Mouse (Mus musculus) Muller cell, postnatal 12 days (primary cell): ENCODE measurements around the gene Thumpd2.

Experiments used
- DNase-seq: peaks from one replicate; pipeline ENCODE4 v3.0.0-alpha.2; 2015; ENCODE audit errors: inconsistent ontology term

The Thumpd2 gene

DNA sequence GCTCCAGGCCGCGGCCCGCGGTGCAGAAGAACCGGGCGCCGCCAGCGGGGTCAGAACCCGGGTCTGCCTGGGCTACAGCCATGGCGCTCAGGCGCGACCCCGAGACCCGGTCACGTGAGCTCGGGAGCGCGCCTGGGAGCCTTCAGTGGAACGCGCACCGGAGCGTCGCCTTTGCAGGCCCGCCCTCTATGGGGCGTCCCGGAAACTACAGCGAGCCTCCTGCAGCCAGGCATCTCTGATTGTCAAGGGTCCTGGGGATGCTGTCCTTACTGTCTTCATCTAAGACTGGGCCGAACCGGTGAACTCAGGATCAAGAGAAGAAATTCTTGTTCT is at the start of gene Thumpd2:
Thumpd2 (minus strand) TSS at position 104 of the 333 bp plus-strand sequence.
- DNase-seq = peak; percentile 90

- DNase-seq = no peak
Observed at GRCm38 (mm10) chr17:81104237-81104636, 39.4 kb upstream of the Thumpd2 start.

DNA sequence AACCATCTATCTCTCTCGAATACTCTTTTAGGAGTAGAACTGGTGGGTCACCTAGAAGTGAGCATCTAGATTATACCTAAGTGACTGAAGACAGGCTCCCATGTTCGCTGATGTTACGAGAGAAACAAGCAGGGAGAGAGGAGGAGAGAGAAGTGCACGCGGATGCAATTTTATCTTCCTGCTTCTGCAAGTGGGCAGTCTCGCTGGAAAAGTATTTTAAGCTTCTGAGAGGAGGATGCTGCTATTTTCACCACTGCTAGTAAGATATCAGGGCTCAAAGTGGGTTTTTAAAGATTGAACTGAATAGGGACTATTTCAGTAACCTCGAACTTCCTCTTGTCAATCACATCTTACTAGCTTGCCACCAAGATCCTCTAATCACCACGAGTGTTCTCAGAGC is 38.0 kb upstream of the Thumpd2 start:
- no peak for DNase-seq

DNA sequence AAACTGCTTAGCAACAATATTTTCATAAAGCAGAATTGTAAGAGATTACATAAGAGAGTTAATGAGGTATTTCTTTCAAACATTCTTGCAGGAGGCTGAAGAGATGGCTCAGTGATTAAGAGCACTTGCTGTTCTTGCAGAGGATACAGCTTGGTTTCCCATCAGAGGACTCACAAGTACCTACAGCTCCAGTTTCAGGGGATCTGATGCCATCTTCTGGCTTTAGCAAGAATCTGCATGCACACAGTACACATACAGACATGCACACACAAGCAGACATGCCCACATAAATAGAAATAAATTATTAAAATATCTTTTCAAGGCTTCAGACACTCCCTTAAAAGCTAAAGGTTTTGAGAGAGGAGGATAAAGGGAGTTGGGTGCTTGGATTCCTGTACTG is 33.6 kb upstream of the Thumpd2 start:
- no peak for DNase-seq

DNA sequence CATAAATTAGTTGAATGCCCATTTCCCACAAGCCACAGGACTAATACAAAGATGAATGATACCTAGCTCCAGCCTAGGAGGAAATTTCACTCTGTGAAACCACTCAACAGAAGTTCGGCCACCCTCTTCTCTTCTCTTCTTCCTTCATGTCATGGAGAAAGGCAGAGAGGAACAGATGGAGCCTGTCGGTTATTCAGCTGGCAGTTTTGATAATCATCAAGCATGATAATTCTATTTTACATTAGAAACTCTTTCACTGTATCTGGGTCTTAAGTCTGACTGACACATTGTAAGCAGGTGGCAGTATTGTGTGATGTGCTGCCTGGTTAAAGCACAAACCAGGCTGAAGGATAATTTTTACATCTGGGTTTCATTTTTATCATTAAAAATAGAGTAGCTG is 31.6 kb upstream of the Thumpd2 start:
- DNase-seq = no peak

DNA sequence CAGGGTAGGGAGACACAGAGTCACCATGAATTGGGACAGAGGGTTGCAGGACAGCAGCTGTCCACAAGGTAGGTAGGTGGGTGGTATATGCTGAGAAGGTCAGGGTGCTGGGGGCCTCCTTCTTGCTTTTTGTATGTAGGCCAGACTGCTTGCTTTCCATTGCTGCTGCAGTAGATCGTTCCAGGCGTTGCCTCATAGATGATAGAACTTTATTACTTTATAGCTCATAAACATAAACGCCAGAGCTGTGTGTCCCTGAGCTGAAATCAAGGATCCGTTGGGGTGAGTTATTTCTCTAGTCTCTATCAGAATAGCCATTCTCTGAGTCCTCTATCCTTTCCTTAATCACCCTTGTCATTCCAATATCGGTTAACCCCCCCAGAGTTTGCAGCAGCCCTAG is 27.9 kb upstream of the Thumpd2 start:
- DNase-seq = no peak

- peak; percentile 61 for DNase-seq
Observed at GRCm38 (mm10) chr17:81088866-81089265, 24.0 kb upstream of the Thumpd2 start.

- no peak for DNase-seq
Observed at GRCm38 (mm10) chr17:81087735-81088134, 22.9 kb upstream of the Thumpd2 start.

- DNase-seq = peak; percentile 72
Observed at GRCm38 (mm10) chr17:81064279-81064978, 453 bp downstream of the Thumpd2 start.

DNA sequence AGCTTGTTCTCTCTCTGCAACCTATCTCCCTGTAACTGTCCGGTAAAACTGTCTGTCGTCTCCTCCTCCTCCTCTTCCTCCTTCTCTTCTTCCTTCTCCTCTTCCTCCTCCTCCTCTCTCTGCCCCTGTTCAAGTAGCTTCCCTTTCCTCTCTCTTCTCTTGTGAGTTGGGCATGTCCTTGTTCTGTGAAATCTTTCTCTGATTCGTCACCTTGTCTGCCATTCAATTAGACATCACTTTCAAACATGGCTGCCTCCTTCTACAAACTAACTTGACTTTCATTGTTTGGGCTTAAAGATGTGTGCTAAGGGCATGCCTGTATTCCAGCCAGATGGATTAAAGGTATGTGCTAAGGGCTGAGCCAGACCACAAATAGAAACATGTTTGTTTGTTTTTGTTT is 1.5 kb downstream of the Thumpd2 start:
- no peak for DNase-seq

DNA sequence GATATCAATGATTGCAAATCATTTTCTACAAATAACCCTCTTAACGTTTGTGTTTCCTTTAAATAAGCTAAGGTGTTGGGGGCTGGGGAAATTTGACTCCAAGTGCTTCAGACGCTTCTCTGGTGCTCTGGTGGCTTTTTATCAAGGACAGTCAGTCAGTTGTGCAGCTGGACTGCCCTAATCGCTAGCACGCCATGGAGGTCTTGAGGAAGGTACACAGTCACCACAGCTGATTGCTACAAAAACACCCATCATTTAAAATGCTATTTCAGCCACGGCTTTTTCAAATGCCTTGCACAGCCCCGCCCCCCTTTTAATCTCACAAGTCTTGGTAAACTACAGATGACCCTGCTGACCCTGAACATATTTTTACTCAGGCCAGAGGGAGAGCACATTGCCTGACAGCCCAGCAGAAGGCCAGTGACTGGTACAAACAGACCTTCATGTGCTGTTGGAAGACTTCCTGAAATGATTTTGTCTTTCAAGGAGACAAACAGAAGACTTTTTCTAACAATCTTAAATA is 2.5 kb downstream of the Thumpd2 start:
- DNase-seq = no peak

DNA sequence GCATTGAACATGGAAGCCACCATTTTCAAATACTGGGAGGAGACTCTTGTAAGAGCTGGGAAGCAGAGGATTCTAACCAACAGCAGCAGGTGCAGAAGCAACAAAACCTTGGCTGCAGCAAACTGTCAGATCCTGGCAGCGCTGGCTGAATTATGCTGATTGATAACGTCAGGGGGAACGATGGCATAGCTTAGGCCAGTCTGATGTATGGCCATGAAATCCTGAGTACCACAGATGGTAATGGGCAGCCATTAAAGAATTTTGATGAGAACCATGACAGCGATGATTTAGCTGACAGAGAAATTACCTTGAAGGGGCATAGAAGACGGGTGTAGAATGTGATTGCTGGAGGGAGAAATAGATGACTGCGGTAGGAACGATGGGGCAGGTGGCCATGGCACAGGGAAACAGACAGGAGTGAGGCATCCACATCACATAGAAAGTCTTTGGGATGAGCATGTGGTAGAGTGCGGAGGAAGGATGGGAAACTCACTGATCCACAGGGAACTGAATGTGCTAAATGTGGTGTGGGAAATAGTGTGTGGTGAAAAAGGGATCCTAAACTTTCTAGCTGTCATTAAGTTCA is 8.0 kb downstream of the Thumpd2 start:
- DNase-seq = no peak

DNA sequence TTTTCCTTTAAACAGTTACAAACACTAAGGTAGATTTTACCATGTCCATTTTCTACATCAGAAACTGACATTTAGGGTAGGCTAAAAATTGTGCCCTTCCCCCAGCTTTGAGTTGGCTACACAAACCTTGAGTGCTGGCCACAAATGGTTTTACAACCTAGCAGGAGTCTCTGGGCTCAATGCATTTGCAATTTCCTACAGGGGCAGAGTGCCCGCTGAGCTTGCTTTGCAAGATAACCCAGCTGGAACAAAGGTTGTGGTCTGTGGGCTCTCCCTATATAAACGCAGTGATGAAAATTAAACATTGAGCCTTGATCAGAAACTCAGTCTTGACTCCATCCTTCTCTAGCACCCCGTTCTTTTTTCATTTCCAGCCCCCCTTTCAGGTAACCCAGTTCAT is 8.8 kb downstream of the Thumpd2 start:
- DNase-seq = no peak

GRCm38 (mm10) chr17:81055522-81055921 is 9.4 kb downstream of the Thumpd2 start:
- DNase-seq = no peak

DNA sequence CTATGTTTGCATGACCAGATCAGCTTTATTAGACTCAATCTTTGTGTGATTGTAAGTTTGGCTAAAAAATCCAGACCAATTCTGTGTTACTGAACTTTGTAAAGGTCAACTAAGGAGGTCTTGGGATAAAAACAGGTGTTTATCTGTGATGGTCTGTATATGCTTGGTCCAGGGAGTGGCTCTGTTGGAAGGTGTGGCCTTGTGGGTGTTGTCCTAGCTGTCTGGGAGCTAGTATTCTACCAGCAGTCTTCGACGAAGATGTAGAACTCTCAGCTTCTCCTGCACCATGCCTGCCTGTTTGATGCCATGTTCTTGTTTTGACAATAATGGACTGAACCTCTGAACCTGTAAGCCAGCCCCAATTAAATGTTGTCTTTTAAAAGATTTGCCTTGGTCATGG is 11.6 kb downstream of the Thumpd2 start:
- no peak for DNase-seq

DNA sequence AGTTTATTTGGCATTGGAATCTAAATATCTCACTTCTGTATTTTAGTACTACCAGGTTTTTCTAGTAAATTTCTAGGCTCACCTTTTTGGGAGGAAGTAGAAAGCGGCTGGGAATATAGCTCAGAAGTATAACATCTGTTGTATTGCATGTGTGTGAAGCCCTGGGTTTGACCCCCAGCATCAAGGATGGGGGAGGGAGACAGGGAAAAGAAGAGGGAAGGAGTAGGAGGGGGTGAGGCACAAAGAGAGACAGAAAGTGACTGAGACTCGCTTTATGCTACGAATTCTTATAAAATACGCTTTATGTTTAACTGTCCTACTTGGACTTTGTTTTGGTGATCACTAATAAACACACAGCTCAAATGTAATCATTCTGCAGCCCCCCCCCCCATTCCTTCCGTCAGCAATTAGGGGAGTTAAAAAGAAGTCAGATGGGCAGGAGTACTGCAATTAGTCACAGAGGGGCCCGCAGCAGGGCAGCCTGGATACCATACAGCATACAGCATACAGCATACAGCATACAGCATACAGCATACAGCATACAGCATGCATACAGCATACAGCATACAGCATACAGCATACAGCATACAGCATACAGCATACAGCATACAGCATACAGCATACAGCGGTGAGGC is 16.8 kb downstream of the Thumpd2 start:
- no peak for DNase-seq

GRCm38 (mm10) chr17:81045525-81046150 is 19.2 kb downstream of the Thumpd2 start:
- no peak for DNase-seq

DNA sequence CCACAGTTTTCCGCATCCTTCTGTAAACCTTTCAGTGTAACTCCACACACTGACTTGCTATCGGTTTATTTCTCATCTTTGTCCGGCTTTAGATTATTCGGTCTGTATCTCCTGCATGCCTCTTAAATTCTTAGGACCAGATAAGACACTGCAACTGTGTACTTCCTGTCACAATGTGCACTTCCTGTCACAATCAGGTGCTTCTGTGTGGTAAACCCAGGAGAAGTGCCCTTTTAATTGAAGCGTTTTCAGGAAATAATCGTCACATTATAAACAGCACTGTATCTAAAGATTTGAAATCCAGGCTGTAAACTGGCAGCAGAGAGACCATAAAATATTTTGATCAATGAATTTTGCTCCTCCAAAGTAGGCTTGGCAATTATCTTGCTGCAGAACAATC is 19.8 kb downstream of the Thumpd2 start:
- DNase-seq = no peak

- DNase-seq = no peak
Observed at GRCm38 (mm10) chr17:81044356-81044755, 20.5 kb downstream of the Thumpd2 start.

DNA sequence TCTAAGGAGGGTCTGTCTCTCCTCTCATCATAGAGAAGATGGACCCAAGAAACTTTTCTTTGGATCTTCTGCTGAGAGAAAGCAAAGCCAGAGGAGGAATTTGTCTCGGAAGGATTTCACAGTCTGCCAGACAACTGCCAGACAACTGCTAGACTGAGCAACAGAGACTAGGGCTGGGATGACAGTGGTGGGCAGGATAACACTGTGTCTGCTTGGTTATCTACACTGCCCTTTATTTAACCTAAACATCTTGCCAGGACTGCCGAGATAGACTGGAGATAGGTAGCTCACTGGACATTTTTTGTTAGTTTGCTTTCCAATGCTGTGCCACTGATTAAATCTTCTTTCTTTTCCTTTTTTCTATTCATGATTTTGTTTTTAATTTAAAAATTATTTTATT is 23.2 kb downstream of the Thumpd2 start:
- DNase-seq = no peak

- DNase-seq = no peak
Observed at GRCm38 (mm10) chr17:81038707-81039408, 26.0 kb downstream of the Thumpd2 start.

GRCm38 (mm10) chr17:81035354-81035753 is 29.5 kb downstream of the Thumpd2 start:
- DNase-seq = no peak
